8 mouse cellular contexts compared by ENCODE assay signal in genomic region chr10:79683726-79684640, GRCm38 (mm10). TPM values are rescaled to one million over a fixed set of nuclear protein-coding genes. Genes with fewer than 3 reads are reported as not detected.
A peak's percentile ranks its signal among the peaks of the same experiment; 100 is the strongest.
DNase-seq lines count a peak whose midpoint lies in the region; ATAC-seq and TF ChIP-seq lines count a peak whose summit lies in the region.

No protein-coding gene starts in this region.

- 59% methylated on average over 6 of the region's 6 CpGs for WGBS in cerebellum, adult 2 months
- WGBS in heart, embryonic 11.5 days (ENCODE audit: insufficient replicate concordance) = 67% methylated on average over 6 of the region's 6 CpGs
- WGBS in limb, embryonic 14.5 days = 84% methylated on average over 6 of the region's 6 CpGs

- H3K9ac ChIP-seq in heart, embryonic 11.5 days (ENCODE audit: low read depth, low read length) = peak overlapping the region; percentile 92
- H3K9ac ChIP-seq in limb, embryonic 14.5 days (ENCODE audit: low read depth, low read length, severe bottlenecking) = peak overlapping the region; percentile 82

- DNase-seq in cerebellum, adult 2 months = no peak
- no peak for DNase-seq in cerebellum, postnatal 36 days
- no peak for DNase-seq in limb, embryonic 14.5 days (ENCODE audit: low spot score)
- DNase-seq in yolk sac, embryonic 10.5 days (ENCODE audit: low spot score) = peak; percentile 57
- no peak for DNase-seq in layer of hippocampus, adult 9-10 months (ENCODE audit: low spot score)
- no peak for DNase-seq in urinary bladder, adult 2 months (ENCODE audit: low spot score)

- TF ChIP-seq POLR2A in cerebellum, adult 2 months (IDR thresholded peaks at IDR 0.05; ENCODE audit: borderline replicate concordance, insufficient read depth, low read length) = no peak
- TF ChIP-seq POLR2A in bone marrow macrophage, adult 2 months (IDR thresholded peaks at IDR 0.05; ENCODE audit: borderline replicate concordance, low read depth, low read length) = no peak
- no peak for TF ChIP-seq POLR2A in limb, embryonic 14.5 days (IDR thresholded peaks at IDR 0.05; ENCODE audit: borderline replicate concordance, extremely low read depth, insufficient read depth, insufficient read length)

- no peak for TF ChIP-seq CTCF in cerebellum, adult 2 months (IDR thresholded peaks at IDR 0.05; ENCODE audit: borderline replicate concordance, insufficient read depth, low read depth, low read length)
- no peak for TF ChIP-seq CTCF in bone marrow macrophage, adult 2 months (IDR thresholded peaks at IDR 0.05; ENCODE audit: low read depth, low read length)

- H3K4me2 ChIP-seq in heart, embryonic 11.5 days = peak overlapping the region; percentile 98
- peak overlapping the region; percentile 91 for H3K4me2 ChIP-seq in limb, embryonic 14.5 days (replicated peaks; ENCODE audit: low read depth, low read length, severe bottlenecking)

- H3K9me3 ChIP-seq in heart, embryonic 11.5 days (replicated peaks; ENCODE audit: control insufficient read depth, low read length) = no peaks in the 10 kb centered on the region
- H3K9me3 ChIP-seq in limb, embryonic 14.5 days (ENCODE audit: control insufficient read depth, low read length) = no peaks in the 10 kb centered on the region

- peaks cover 23% of the 10 kb centered on the region for H3K4me1 ChIP-seq in cerebellum, adult 2 months (ENCODE audit: control insufficient read depth, insufficient read depth, low read length)
- H3K4me1 ChIP-seq in bone marrow macrophage, adult 2 months (ENCODE audit: control insufficient read depth, insufficient read depth, low read length) = peaks cover 17% of the 10 kb centered on the region
- H3K4me1 ChIP-seq in heart, embryonic 11.5 days (ENCODE audit: control insufficient read depth, insufficient read depth, low read length) = peaks cover 37% of the 10 kb centered on the region
- H3K4me1 ChIP-seq in limb, embryonic 14.5 days (ENCODE audit: control insufficient read depth, insufficient read depth, low read length) = peaks cover 16% of the 10 kb centered on the region

- H3K27me3 ChIP-seq in cerebellum, adult 2 months (ENCODE audit: control insufficient read depth, insufficient read depth, low read length) = no peaks in the 10 kb centered on the region
- no peaks in the 10 kb centered on the region for H3K27me3 ChIP-seq in heart, embryonic 11.5 days (ENCODE audit: control insufficient read depth, insufficient read depth, low read length)
- H3K27me3 ChIP-seq in limb, embryonic 14.5 days (ENCODE audit: control insufficient read depth, insufficient read depth, low read length) = no peaks in the 10 kb centered on the region

- peak overlapping the region; percentile 98 for H3K4me3 ChIP-seq in cerebellum, adult 2 months (replicated peaks; ENCODE audit: insufficient read depth, low read depth, low read length)
- H3K4me3 ChIP-seq in bone marrow macrophage, adult 2 months (ENCODE audit: insufficient read depth, low read length) = peak overlapping the region; percentile 97
- H3K4me3 ChIP-seq in heart, embryonic 11.5 days (ENCODE audit: low read depth, low read length) = peak overlapping the region; percentile 58
- peak overlapping the region; percentile 78; the same call in 1 of the 2 replicates for H3K4me3 ChIP-seq in limb, embryonic 14.5 days (replicated peaks; ENCODE audit: low read length)

- H3K36me3 ChIP-seq in heart, embryonic 11.5 days (ENCODE audit: control insufficient read depth, insufficient read depth, low read length) = peaks cover 40% of the 10 kb centered on the region
- peaks cover 51% of the 10 kb centered on the region for H3K36me3 ChIP-seq in limb, embryonic 14.5 days (ENCODE audit: control insufficient read depth, insufficient read depth, low read length)

- H3K27ac ChIP-seq in cerebellum, adult 2 months (ENCODE audit: insufficient read depth, low read length) = no peak overlapping the region
- peak overlapping the region; percentile 49 for H3K27ac ChIP-seq in bone marrow macrophage, adult 2 months (ENCODE audit: insufficient read depth, low read depth, low read length)
- peak overlapping the region; percentile 81 for H3K27ac ChIP-seq in heart, embryonic 11.5 days (ENCODE audit: low read depth, low read length)
- H3K27ac ChIP-seq in limb, embryonic 14.5 days (replicated peaks; ENCODE audit: low read depth, low read length) = no peak overlapping the region; the same call in 1 of the 2 replicates

- ATAC-seq in heart, embryonic 11.5 days (replicated peaks; ENCODE audit: insufficient number of reproducible peaks, low FRiP score, low TSS enrichment) = no peak
- no peak for ATAC-seq in limb, embryonic 14.5 days (ENCODE audit: low FRiP score, low read depth)

RNA-seq across cellular contexts. Expression of gene Cdc34, which starts 2.0 kb away (rescaled TPM):
- polyA plus RNA-seq in cerebellum, adult 2 months (2012; rRNA removed) = 93.9 and 106 TPM in 2 replicates
- polyA plus RNA-seq in bone marrow macrophage, adult 2 months (2012; ENCODE audit: insufficient read depth, insufficient read length, missing spikeins) = 74.9 and 77.1 TPM in 2 replicates
- polyA plus RNA-seq in heart, embryonic 11.5 days (2014; fragmentation: Nextera tagmentation; extraction: Ambion mirVana) = 159 and 164 TPM in 2 replicates
- 138 and 156 TPM in 2 replicates for polyA plus RNA-seq in limb, embryonic 14.5 days (2012; rRNA removed)
- 106 and 110 TPM in 2 replicates for polyA plus RNA-seq in limb, embryonic 14.5 days (2014; fragmentation: Nextera tagmentation; extraction: Ambion mirVana)
- 60.6 and 70.0 TPM in 2 replicates for polyA plus RNA-seq in urinary bladder, adult 2 months (2012; rRNA removed)

RNA-seq across cellular contexts. Expression of gene Gzmm, which starts 4.8 kb away (rescaled TPM):
- polyA plus RNA-seq in cerebellum, adult 2 months (2012; rRNA removed) = 2.3 and 2.8 TPM in 2 replicates
- 0.84 TPM in 1 of 2 replicates, not detected in the other for polyA plus RNA-seq in bone marrow macrophage, adult 2 months (2012; ENCODE audit: insufficient read depth, insufficient read length, missing spikeins)
- polyA plus RNA-seq in heart, embryonic 11.5 days (2014; fragmentation: Nextera tagmentation; extraction: Ambion mirVana) = 0.40 and 1.0 TPM in 2 replicates
- 1.1 and 1.4 TPM in 2 replicates for polyA plus RNA-seq in limb, embryonic 14.5 days (2012; rRNA removed)
- 0.66 and 0.82 TPM in 2 replicates for polyA plus RNA-seq in limb, embryonic 14.5 days (2014; fragmentation: Nextera tagmentation; extraction: Ambion mirVana)
- polyA plus RNA-seq in urinary bladder, adult 2 months (2012; rRNA removed) = 1.1 and 1.4 TPM in 2 replicates

RNA-seq across cellular contexts. Expression of gene Tpgs1, which starts 14.8 kb away (rescaled TPM):
- polyA plus RNA-seq in cerebellum, adult 2 months (2012; rRNA removed) = 93.3 and 95.4 TPM in 2 replicates
- polyA plus RNA-seq in bone marrow macrophage, adult 2 months (2012; ENCODE audit: insufficient read depth, insufficient read length, missing spikeins) = 32.7 and 36.2 TPM in 2 replicates
- polyA plus RNA-seq in heart, embryonic 11.5 days (2014; fragmentation: Nextera tagmentation; extraction: Ambion mirVana) = 47.4 and 48.6 TPM in 2 replicates
- 44.6 and 57.4 TPM in 2 replicates for polyA plus RNA-seq in limb, embryonic 14.5 days (2012; rRNA removed)
- 66.0 and 67.0 TPM in 2 replicates for polyA plus RNA-seq in limb, embryonic 14.5 days (2014; fragmentation: Nextera tagmentation; extraction: Ambion mirVana)
- 29.1 and 33.7 TPM in 2 replicates for polyA plus RNA-seq in urinary bladder, adult 2 months (2012; rRNA removed)

RNA-seq across cellular contexts. Expression of gene Madcam1, which starts 19.6 kb away (rescaled TPM):
- polyA plus RNA-seq in cerebellum, adult 2 months (2012; rRNA removed) = not detected in 2 replicates
- not detected in 2 replicates for polyA plus RNA-seq in bone marrow macrophage, adult 2 months (2012; ENCODE audit: insufficient read depth, insufficient read length, missing spikeins)
- 1.1 and 1.5 TPM in 2 replicates for polyA plus RNA-seq in heart, embryonic 11.5 days (2014; fragmentation: Nextera tagmentation; extraction: Ambion mirVana)
- polyA plus RNA-seq in limb, embryonic 14.5 days (2012; rRNA removed) = 5.0 and 8.4 TPM in 2 replicates
- 8.2 and 11.5 TPM in 2 replicates for polyA plus RNA-seq in limb, embryonic 14.5 days (2014; fragmentation: Nextera tagmentation; extraction: Ambion mirVana)
- polyA plus RNA-seq in urinary bladder, adult 2 months (2012; rRNA removed) = not detected in 2 replicates

RNA-seq across cellular contexts. Expression of gene Bsg, which starts 20.3 kb away (rescaled TPM):
- polyA plus RNA-seq in cerebellum, adult 2 months (2012; rRNA removed) = 1,261 and 1,264 TPM in 2 replicates
- polyA plus RNA-seq in bone marrow macrophage, adult 2 months (2012; ENCODE audit: insufficient read depth, insufficient read length, missing spikeins) = 300 and 307 TPM in 2 replicates
- 1,233 and 1,252 TPM in 2 replicates for polyA plus RNA-seq in heart, embryonic 11.5 days (2014; fragmentation: Nextera tagmentation; extraction: Ambion mirVana)
- polyA plus RNA-seq in limb, embryonic 14.5 days (2012; rRNA removed) = 763 and 866 TPM in 2 replicates
- 805 and 825 TPM in 2 replicates for polyA plus RNA-seq in limb, embryonic 14.5 days (2014; fragmentation: Nextera tagmentation; extraction: Ambion mirVana)
- 614 and 631 TPM in 2 replicates for polyA plus RNA-seq in urinary bladder, adult 2 months (2012; rRNA removed)

Comparison
In these comparisons a context has a peak if more than half of its experiments do, and no peak if none do; other contexts are left out.
1. H3K27ac ChIP-seq: peak in bone marrow macrophage, adult 2 months (single experiment) and heart, embryonic 11.5 days (single experiment); none in cerebellum, adult 2 months (single experiment) and limb, embryonic 14.5 days (single experiment).
2. Peak in every context shown above with its lines, with median percentiles within 50 percentile points of each other: H3K4me3 ChIP-seq.